Mouse (Mus musculus) embryonic facial prominence, embryonic 14.5 days (tissue): Measurements from ENCODE around the gene Vps45. TPM values are rescaled to one million over a fixed set of nuclear protein-coding genes. Genes with fewer than 3 reads are reported as not detected.
"Not testable (repeated sequence)": the region's sequence is repeated elsewhere in the genome, so short reads cannot be mapped to it uniquely, and the experiment has no call there.

ENCODE experiments used
- ATAC-seq: fragments of 200-750 bp; cut with Nextera tagmentation; 2 replicates; pipeline ENCODE4 v1.8.0; 2017; ENCODE audit warnings: low read depth, moderate number of reproducible peaks, moderate TSS enrichment
- DNase-seq: peaks from one replicate; pipeline ENCODE4 v3.0.0-alpha.2; 2015; ENCODE audit warnings: low spot score
- H3K27ac ChIP-seq: fragments of 300-500 bp; sonication (generic); replicated peaks from 2 replicates; pipeline ENCODE4 v1.5.1; 2014; ENCODE audit warnings: low read depth, mild to moderate bottlenecking, low read length, moderate library complexity
- H3K27me3 ChIP-seq: fragments of 300-500 bp; sonication (generic); replicated peaks from 2 replicates; pipeline ENCODE4 v1.6.1; 2014; ENCODE audit warnings: low read length; ENCODE audit not compliant: control insufficient read depth, insufficient read depth
- H3K36me3 ChIP-seq: fragments of 300-500 bp; sonication (generic); 2 replicates; pipeline ENCODE4 v1.6.1; 2014; ENCODE audit warnings: low read length, mixed read lengths; ENCODE audit not compliant: control insufficient read depth, insufficient read depth
- H3K4me1 ChIP-seq: fragments of 300-500 bp; sonication (generic); 2 replicates; pipeline ENCODE4 v1.6.1; 2014; ENCODE audit warnings: antibody characterized with exemption, low read length; ENCODE audit not compliant: control insufficient read depth, insufficient read depth
- H3K4me2 ChIP-seq: fragments of 300-500 bp; sonication (generic); 2 replicates; pipeline ENCODE4 v1.6.1; 2014; ENCODE audit warnings: low read depth, mild to moderate bottlenecking, low read length, moderate library complexity, mixed read lengths
- H3K4me3 ChIP-seq: fragments of 300-500 bp; sonication (generic); 2 replicates; pipeline ENCODE4 v1.5.1; 2014; ENCODE audit warnings: low read depth, mild to moderate bottlenecking, low read length
- H3K9ac ChIP-seq: fragments of 300-500 bp; sonication (generic); 2 replicates; pipeline ENCODE4 v1.6.1; 2014; ENCODE audit warnings: low read depth, mild to moderate bottlenecking, low read length, moderate library complexity, mixed read lengths
- H3K9me3 ChIP-seq: fragments of 300-500 bp; sonication (generic); 2 replicates; pipeline ENCODE4 v1.6.1; 2016; ENCODE audit warnings: low read length; ENCODE audit not compliant: control insufficient read depth
- WGBS: fragments of 180-500 bp; shearing (Covaris S2); extraction: QIAGEN DNeasy Blood & Tissue Kit; methylation state at CpG from one replicate; pipeline ENCODE4 v1.1.7; 2014; 5-methylcytosine and 5-hydroxymethylcytosine counted together
- polyA plus RNA-seq: library from polyadenylated mRNA; unstranded; fragments of >200 nt; fragmentation: Nextera tagmentation; extraction: Ambion mirVana; gene quantifications from 2 replicates; pipeline ENCODE4 v1.2.1, GENCODE M21; 2014

Vps45 gene
- polyA plus RNA-seq, 1 experiment from 2014 or later, result 24.4 TPM

DNA sequence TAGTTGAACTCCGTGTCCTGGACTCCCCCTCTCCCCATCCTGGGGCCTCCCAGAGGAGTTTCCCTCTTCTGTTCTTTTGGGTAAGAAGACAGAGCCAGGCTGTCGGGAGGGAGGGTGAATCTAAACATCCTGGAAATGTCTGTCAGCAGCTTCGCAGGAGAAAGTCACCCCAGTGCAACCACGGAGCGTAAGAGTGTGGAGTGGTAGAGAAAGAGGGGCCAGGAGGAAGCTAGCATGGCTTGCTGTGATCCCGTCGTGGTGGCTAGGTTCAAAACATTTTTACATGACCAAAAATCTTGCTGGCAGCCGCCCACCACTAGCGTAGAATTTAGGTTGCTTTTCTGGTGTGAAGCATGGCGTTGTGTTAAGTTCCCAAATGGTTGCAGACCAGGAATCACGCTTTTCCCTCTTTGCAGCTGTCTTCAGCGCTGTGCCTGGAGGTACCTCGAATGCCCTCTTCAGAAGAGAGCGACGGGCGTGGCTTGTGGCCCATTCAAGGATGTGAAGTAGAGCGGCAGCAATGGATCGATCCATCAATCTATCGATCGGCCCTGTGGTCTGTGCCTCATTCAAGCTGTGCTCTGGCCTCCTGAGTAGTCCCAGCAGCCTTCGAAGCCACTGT is 72.2 kb downstream of the Vps45 start:
- DNase-seq (peak; percentile 86), ATAC-seq (peak; percentile 23; the same call in 1 of the 2 replicates)
- 3% methylated on average over 21 of the region's 21 CpGs for WGBS
- Histone ChIP-seq H3K4me1 (peaks cover 22% of the 10 kb centered on the region), H3K9ac (peak overlapping the region; percentile 50), H3K36me3 (peaks cover 32% of the 10 kb centered on the region), H3K4me3 (peak overlapping the region; percentile 25), H3K9me3 (no peaks in the 10 kb centered on the region), H3K4me2 (peak overlapping the region; percentile 58), H3K27ac (peak overlapping the region; percentile 78), H3K27me3 (no peaks in the 10 kb centered on the region)

DNA sequence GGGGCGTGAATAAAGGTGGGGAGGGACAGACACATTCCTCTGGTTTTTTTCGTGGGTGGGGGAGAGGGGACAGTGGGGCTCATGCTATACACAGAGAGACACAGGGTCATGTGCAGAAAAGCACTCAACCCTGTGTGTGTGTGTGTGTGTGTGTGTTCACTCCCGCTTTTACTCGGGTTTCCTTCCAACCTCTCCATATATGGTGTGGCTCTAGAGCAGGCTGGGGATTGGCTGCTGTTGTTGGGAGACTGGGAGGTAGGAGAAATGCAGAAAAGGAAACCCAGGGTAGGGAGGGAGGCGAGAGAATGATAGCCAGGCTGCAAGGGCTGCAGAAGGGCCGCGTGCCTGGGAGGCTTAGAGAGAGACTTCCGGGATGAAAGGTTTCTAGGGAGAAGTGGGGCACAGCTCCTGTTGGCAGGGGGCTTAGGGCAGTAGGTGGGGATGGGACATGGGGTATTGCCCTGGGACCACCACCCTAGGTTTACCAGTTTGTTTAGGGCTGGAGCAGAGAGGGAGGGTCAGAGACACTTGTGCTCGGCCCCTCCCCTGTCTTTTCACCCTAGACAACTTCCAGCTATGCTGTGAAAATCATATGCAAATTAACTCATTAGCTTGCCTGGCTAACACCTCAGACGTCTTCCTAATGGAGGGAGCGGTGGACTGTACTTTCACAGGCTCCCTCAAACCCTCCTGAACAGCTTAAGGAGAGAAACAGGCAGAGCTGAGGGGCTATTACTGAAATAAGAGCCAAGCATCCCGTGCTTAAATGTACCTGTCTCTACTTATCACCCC is 72.9 kb downstream of the Vps45 start:
- peaks cover 22% of the 10 kb centered on the region for H3K4me1 ChIP-seq
- peaks cover 25% of the 10 kb centered on the region for H3K36me3 ChIP-seq
- H3K27me3 ChIP-seq, result no peaks in the 10 kb centered on the region
- H3K9me3 ChIP-seq, result no peaks in the 10 kb centered on the region
- 1% methylated on average over 12 of the region's 12 CpGs for WGBS
- peak overlapping the region; percentile 25 for H3K4me3 ChIP-seq
- peak overlapping the region; percentile 78 for H3K27ac ChIP-seq
- H3K9ac ChIP-seq, result peak overlapping the region; percentile 60
- peak; percentile 97 for DNase-seq
- peak; percentile 96 for ATAC-seq
- H3K4me2 ChIP-seq, result peak overlapping the region; percentile 58

DNA sequence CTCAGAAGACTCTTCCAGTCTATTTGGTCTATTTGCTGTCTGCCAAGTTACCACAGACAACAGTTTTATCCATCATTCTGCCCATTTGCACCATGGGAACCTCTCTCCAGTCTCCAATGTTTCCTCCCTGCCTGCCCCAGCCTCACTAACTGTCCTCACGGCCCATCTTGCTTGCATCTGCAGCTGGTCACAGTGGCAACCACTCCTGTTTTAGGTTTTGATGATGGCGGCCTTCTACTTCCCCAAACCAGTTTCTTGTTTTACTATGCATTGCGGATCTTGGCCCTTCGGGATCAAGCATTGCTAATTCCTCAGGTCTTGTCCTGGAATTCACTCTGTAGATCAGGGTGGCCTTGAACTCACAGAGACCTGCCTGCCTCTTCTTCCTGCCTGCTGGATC is 76.1 kb downstream of the Vps45 start:
- peaks cover 22% of the 10 kb centered on the region for H3K4me1 ChIP-seq
- no peak overlapping the region for H3K4me2 ChIP-seq
- ATAC-seq, result no peak
- no peak overlapping the region for H3K27ac ChIP-seq
- H3K9me3 ChIP-seq, result no peaks in the 10 kb centered on the region
- H3K27me3 ChIP-seq, result no peaks in the 10 kb centered on the region
- H3K36me3 ChIP-seq, result no peaks in the 10 kb centered on the region; the same call in 1 of the 2 replicates
- H3K4me3 ChIP-seq, result no peak overlapping the region
- H3K9ac ChIP-seq, result no peak overlapping the region
- DNase-seq, result no peak
- 89% methylated on average over 4 of the region's 4 CpGs for WGBS

DNA sequence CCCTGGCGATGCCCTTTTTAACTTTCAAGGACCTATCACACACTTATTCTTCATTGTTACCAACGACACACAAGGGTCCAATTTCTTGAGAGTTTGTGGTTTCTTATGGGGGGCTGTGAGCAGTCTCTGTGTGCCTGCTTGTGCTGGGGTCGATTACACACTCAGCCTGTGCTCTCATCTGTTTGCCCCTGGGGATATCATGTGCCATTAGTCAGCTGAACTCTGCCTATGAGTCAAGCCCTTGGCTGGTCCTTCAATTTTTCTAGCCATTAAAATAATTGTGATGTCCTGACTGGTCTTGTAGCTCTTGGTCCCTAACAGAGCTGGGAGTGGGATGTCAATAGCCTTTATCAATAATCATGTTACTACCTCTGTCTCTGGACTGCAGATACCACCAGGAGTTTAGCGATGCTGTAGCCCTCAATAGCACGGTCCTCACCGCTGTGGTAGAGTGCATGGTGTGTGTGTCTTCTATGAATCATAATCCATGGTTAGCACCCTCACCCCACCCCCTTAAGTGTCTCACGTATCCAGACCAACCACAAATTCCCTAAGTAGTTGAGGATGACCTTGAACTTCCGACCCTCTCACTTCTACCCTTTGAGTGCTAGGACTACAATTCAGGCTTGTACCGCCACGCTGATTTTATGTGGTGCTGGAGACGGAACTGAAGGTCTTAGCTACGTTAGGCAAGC is 77.8 kb downstream of the Vps45 start:
- ATAC-seq, result no peak
- Histone ChIP-seq H3K36me3 (no peaks in the 10 kb centered on the region), H3K9ac (no peak overlapping the region), H3K4me1 (peaks cover 9% of the 10 kb centered on the region), H3K4me3 (no peak overlapping the region), H3K27me3 (no peaks in the 10 kb centered on the region), H3K4me2 (no peak overlapping the region), H3K9me3 (no peaks in the 10 kb centered on the region), H3K27ac (no peak overlapping the region)
- no peak for DNase-seq
- 74% methylated on average over 12 of the region's 12 CpGs for WGBS

DNA sequence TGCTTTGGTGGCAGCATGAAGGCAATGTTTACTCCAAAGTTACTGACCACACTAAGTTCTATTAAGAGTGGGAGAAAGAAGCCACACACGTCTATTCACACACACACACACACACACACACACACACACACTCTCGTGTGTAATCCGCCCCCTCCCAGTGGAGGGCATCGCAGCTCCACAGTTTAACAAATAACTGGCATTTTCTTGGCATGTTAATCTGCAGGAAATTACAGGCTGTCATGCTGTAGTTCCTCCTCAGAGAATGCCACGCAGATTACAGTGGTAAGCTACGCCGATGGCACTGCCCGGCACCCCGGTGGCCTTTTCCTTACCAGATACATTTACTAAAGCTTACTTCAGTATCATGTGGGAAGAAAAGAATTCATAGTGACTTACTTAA is 80.0 kb downstream of the Vps45 start:
- Histone ChIP-seq H3K9ac (no peak overlapping the region), H3K4me2 (no peak overlapping the region), H3K4me1 (0 out of 2 replicates have a peak, but pooled peaks cover 3% of the 10 kb centered on the region), H3K27ac (no peak overlapping the region), H3K27me3 (0 out of 2 replicates have a peak, but pooled peaks cover 7% of the 10 kb centered on the region), H3K9me3 (no peaks in the 10 kb centered on the region), H3K4me3 (no peak overlapping the region), H3K36me3 (no peaks in the 10 kb centered on the region)
- ATAC-seq (peak; percentile 27; the same call in 1 of the 2 replicates), DNase-seq (no peak)
- WGBS, result 64% methylated on average over 9 of the region's 9 CpGs

DNA sequence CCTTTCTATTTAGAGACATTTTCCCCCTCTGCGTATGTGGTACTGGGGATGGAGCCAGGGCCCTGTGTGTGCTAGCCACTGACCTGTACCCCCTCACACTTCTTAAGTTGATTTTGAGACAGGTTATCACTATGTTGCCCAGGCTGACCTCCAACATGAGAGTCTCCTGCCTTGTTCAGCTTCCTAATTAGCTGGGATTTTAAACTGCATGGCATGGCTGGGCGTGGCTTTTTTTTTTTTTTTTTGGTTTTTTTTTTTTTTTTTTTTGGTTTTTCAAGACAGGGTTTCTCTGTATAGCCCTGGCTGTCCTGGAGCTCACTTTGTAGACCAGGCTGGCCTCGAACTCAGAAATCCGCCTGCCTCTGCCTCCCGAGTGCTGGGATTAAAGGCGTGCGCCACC is 80.7 kb downstream of the Vps45 start:
- H3K27ac ChIP-seq, DNase-seq, H3K36me3 ChIP-seq, H3K4me3 ChIP-seq, H3K9ac ChIP-seq, ATAC-seq, H3K9me3 ChIP-seq, H3K4me2 ChIP-seq, H3K27me3 ChIP-seq, H3K4me1 ChIP-seq: not testable (repeated sequence)
- WGBS, result 88% methylated on average over 7 of the region's 7 CpGs

DNA sequence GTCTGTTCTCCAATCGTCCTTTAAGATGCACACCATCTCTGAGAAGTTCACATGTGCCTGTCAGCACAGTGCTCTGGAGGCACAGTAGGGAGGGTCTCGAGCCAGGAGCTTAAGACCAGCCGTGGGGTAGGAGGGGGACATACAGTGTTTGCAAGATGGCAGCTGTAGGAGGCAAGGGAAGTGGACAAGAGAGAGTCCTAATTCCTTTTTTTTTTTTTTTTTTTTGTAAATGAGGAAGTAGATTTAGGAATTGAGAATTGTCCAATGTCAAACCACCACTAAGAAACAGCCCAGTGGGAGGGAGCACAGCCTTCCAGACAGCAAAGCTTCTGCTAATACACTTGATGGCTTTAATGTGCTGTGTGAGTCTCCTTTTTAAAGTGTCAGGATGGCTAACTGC is 81.2 kb downstream of the Vps45 start:
- H3K9me3 ChIP-seq, result no peaks in the 10 kb centered on the region
- ATAC-seq (no peak), DNase-seq (no peak)
- H3K4me3 ChIP-seq, result no peak overlapping the region
- no peak overlapping the region for H3K4me2 ChIP-seq
- H3K9ac ChIP-seq, result no peak overlapping the region
- H3K27ac ChIP-seq, result no peak overlapping the region
- H3K36me3 ChIP-seq, result no peaks in the 10 kb centered on the region
- peaks cover 10% of the 10 kb centered on the region; the same call in 1 of the 2 replicates for H3K4me1 ChIP-seq
- 64% methylated on average over 3 of the region's 3 CpGs for WGBS
- 0 out of 2 replicates have a peak, but pooled peaks cover 7% of the 10 kb centered on the region for H3K27me3 ChIP-seq

DNA sequence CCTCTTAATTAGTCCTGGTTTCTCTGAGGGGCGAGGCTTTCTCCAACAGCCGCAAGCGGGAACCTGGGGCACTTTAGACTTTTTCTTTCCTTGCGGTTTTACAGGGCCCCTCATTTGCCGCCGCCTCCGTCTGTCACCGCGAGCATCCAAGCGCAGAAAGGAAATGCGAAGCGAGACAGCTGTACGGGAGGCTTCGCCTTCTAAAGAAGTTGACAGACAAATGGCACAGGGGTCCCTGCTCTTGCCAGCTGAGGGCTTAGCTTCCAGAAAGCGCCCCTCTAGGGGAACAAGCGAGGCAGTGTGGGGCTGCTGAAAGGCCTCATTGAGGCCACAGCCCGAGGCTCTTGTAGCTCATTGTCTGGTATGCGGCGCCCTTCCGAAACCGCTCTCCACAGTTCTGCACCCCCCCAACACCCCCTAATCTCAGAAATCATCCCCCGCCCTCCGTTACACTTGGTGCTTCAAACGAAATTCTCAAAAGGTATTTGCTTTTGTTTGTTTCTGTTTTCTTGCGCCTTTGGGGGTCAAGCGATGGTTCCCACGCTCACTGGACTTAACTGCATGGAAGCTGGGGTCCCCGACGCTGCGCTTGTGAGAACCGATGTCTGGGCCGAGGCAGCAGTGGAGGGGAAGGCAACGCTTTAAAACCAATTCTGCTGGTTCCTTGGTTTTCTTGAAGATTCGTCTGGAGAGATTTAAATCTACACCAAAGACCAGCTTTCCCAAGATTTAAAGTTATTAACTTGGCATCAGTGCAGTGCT is 85.2 kb downstream of the Vps45 start:
- H3K4me3 ChIP-seq, result peak overlapping the region; percentile 35
- 0 out of 2 replicates have a peak, but pooled peaks cover 7% of the 10 kb centered on the region for H3K27me3 ChIP-seq
- peaks cover 10% of the 10 kb centered on the region; the same call in 1 of the 2 replicates for H3K4me1 ChIP-seq
- H3K4me2 ChIP-seq, result peak overlapping the region; percentile 76
- 3% methylated on average over 34 of the region's 34 CpGs for WGBS
- H3K27ac ChIP-seq, result peak overlapping the region; percentile 64
- H3K36me3 ChIP-seq, result no peaks in the 10 kb centered on the region
- peak; percentile 93 for ATAC-seq
- DNase-seq, result peak; percentile 94
- no peaks in the 10 kb centered on the region for H3K9me3 ChIP-seq
- peak overlapping the region; percentile 62 for H3K9ac ChIP-seq
